Mouse (Mus musculus): ENCODE data around the gene Nrgn. TPM values are rescaled to one million over a fixed set of nuclear protein-coding genes. Genes with fewer than 3 reads are reported as not detected.

Nrgn gene
- polyA plus RNA-seq, 1 experiment from 2014 or later, result 2.6 TPM

- H3K4me1 ChIP-seq (ENCODE audit: insufficient read depth, low read length), result peaks cover 16% of the 10 kb centered on the region
- no peak overlapping the region for H3K4me2 ChIP-seq (replicated peaks; ENCODE audit: low read depth, low read length)
- no peak overlapping the region for H3K27ac ChIP-seq (ENCODE audit: low read length)
- ATAC-seq (ENCODE audit: low FRiP score, low TSS enrichment), result no peak
- no peak overlapping the region for H3K4me3 ChIP-seq (ENCODE audit: low read length)
- no peaks in the 10 kb centered on the region for H3K36me3 ChIP-seq (ENCODE audit: insufficient read depth, low read length)
- H3K27me3 ChIP-seq (ENCODE audit: insufficient read depth, low read length), result peaks cover 19% of the 10 kb centered on the region
- no peak overlapping the region for H3K9ac ChIP-seq (replicated peaks; ENCODE audit: low read length)
- 73% methylated on average over 3 of the region's 3 CpGs for WGBS
- H3K9me3 ChIP-seq (ENCODE audit: low read length), result no peaks in the 10 kb centered on the region
These were observed 3.7 kb upstream of the Nrgn start for GRCm38 (mm10) chr9:37556366-37556765.

- H3K4me3 ChIP-seq (ENCODE audit: low read length), result no peak within 1 kb of the TSS
- peaks cover 16% of the 10 kb centered on the region for H3K4me1 ChIP-seq (ENCODE audit: insufficient read depth, low read length)
- no peak within 1 kb of the TSS for H3K4me2 ChIP-seq (replicated peaks; ENCODE audit: low read depth, low read length)
- H3K9ac ChIP-seq (replicated peaks; ENCODE audit: low read length), result no peak within 1 kb of the TSS
- 19% methylated on average over 7 of the region's 7 CpGs for WGBS
- H3K27ac ChIP-seq (ENCODE audit: low read length), result no peak within 1 kb of the TSS
- H3K9me3 ChIP-seq (ENCODE audit: low read length), result no peaks in the 10 kb centered on the region
- H3K36me3 ChIP-seq (ENCODE audit: insufficient read depth, low read length), result no peaks in the 10 kb centered on the region
- ATAC-seq (ENCODE audit: low FRiP score, low TSS enrichment), result no peak
- H3K27me3 ChIP-seq (ENCODE audit: insufficient read depth, low read length), result peaks cover 30% of the 10 kb centered on the region
These were observed 2.4 kb upstream of the Nrgn start, which contains the start of gene Siae for GRCm38 (mm10) chr9:37554838-37555748. Gene Siae (plus strand): TSS chr9:37555698.

GRCm38 (mm10) chr9:37554279-37554678 is 1.6 kb upstream of the Nrgn start:
- Histone ChIP-seq H3K9ac (replicated peaks; ENCODE audit: low read length) (no peak overlapping the region), H3K27ac (ENCODE audit: low read length) (no peak overlapping the region), H3K36me3 (ENCODE audit: insufficient read depth, low read length) (no peaks in the 10 kb centered on the region), H3K4me1 (ENCODE audit: insufficient read depth, low read length) (peaks cover 16% of the 10 kb centered on the region), H3K4me2 (replicated peaks; ENCODE audit: low read depth, low read length) (no peak overlapping the region), H3K4me3 (ENCODE audit: low read length) (no peak overlapping the region), H3K27me3 (ENCODE audit: insufficient read depth, low read length) (peaks cover 38% of the 10 kb centered on the region), H3K9me3 (ENCODE audit: low read length) (no peaks in the 10 kb centered on the region)
- no peak for ATAC-seq (ENCODE audit: low FRiP score, low TSS enrichment)
- WGBS, result 91% methylated on average over 1 of the region's 1 CpGs

- ATAC-seq (ENCODE audit: low FRiP score, low TSS enrichment), result peak; percentile 2; the same call in 1 of the 2 replicates
- Histone ChIP-seq H3K9me3 (ENCODE audit: low read length) (no peaks in the 10 kb centered on the region), H3K27me3 (ENCODE audit: insufficient read depth, low read length) (peaks cover 53% of the 10 kb centered on the region), H3K36me3 (ENCODE audit: insufficient read depth, low read length) (no peaks in the 10 kb centered on the region), H3K4me3 (ENCODE audit: low read length) (peak overlapping the region; percentile 45), H3K4me2 (replicated peaks; ENCODE audit: low read depth, low read length) (peak overlapping the region; percentile 72), H3K27ac (ENCODE audit: low read length) (no peak overlapping the region), H3K4me1 (ENCODE audit: insufficient read depth, low read length) (peaks cover 16% of the 10 kb centered on the region), H3K9ac (replicated peaks; ENCODE audit: low read length) (peak overlapping the region; percentile 43)
- WGBS, result 1% methylated on average over 23 of the region's 23 CpGs
These were observed 763 bp downstream of the Nrgn start for GRCm38 (mm10) chr9:37551751-37552531.

GRCm38 (mm10) chr9:37550435-37550834 is 2.3 kb downstream of the Nrgn start:
- H3K36me3 ChIP-seq (ENCODE audit: insufficient read depth, low read length), result no peaks in the 10 kb centered on the region
- H3K4me1 ChIP-seq (ENCODE audit: insufficient read depth, low read length), result peaks cover 14% of the 10 kb centered on the region
- H3K9ac ChIP-seq (replicated peaks; ENCODE audit: low read length), result no peak overlapping the region
- H3K4me2 ChIP-seq (replicated peaks; ENCODE audit: low read depth, low read length), result no peak overlapping the region
- H3K27me3 ChIP-seq (ENCODE audit: insufficient read depth, low read length), result peaks cover 66% of the 10 kb centered on the region
- H3K4me3 ChIP-seq (ENCODE audit: low read length), result no peak overlapping the region
- H3K27ac ChIP-seq (ENCODE audit: low read length), result no peak overlapping the region
- H3K9me3 ChIP-seq (ENCODE audit: low read length), result no peaks in the 10 kb centered on the region
- WGBS, result 75% methylated on average over 1 of the region's 1 CpGs
- ATAC-seq (ENCODE audit: low FRiP score, low TSS enrichment), result no peak

GRCm38 (mm10) chr9:37546889-37547288 is 5.8 kb downstream of the Nrgn start:
- no peak overlapping the region for H3K27ac ChIP-seq (ENCODE audit: low read length)
- no peak overlapping the region for H3K4me2 ChIP-seq (replicated peaks; ENCODE audit: low read depth, low read length)
- no peak overlapping the region for H3K9ac ChIP-seq (replicated peaks; ENCODE audit: low read length)
- ATAC-seq (ENCODE audit: low FRiP score, low TSS enrichment), result no peak
- H3K4me1 ChIP-seq (ENCODE audit: insufficient read depth, low read length), result peaks cover 15% of the 10 kb centered on the region
- 79% methylated on average over 1 of the region's 1 CpGs for WGBS
- no peak overlapping the region for H3K4me3 ChIP-seq (ENCODE audit: low read length)
- no peaks in the 10 kb centered on the region for H3K9me3 ChIP-seq (ENCODE audit: low read length)
- H3K36me3 ChIP-seq (ENCODE audit: insufficient read depth, low read length), result no peaks in the 10 kb centered on the region
- H3K27me3 ChIP-seq (ENCODE audit: insufficient read depth, low read length), result peaks cover 58% of the 10 kb centered on the region

- no peak overlapping the region for H3K4me3 ChIP-seq (ENCODE audit: low read length)
- no peaks in the 10 kb centered on the region for H3K36me3 ChIP-seq (ENCODE audit: insufficient read depth, low read length)
- H3K4me1 ChIP-seq (ENCODE audit: insufficient read depth, low read length), result peaks cover 12% of the 10 kb centered on the region; the same call in 1 of the 2 replicates
- no peak overlapping the region for H3K9ac ChIP-seq (replicated peaks; ENCODE audit: low read length)
- H3K4me2 ChIP-seq (replicated peaks; ENCODE audit: low read depth, low read length), result no peak overlapping the region; the same call in 1 of the 2 replicates
- WGBS, result 16% methylated on average over 27 of the region's 27 CpGs
- H3K27ac ChIP-seq (ENCODE audit: low read length), result no peak overlapping the region
- H3K9me3 ChIP-seq (ENCODE audit: low read length), result no peaks in the 10 kb centered on the region
- peaks cover 49% of the 10 kb centered on the region for H3K27me3 ChIP-seq (ENCODE audit: insufficient read depth, low read length)
- no peak for ATAC-seq (ENCODE audit: low FRiP score, low TSS enrichment)
These were observed 6.8 kb downstream of the Nrgn start for GRCm38 (mm10) chr9:37545847-37546452.

- Histone ChIP-seq H3K36me3 (ENCODE audit: insufficient read depth, low read length) (no peaks in the 10 kb centered on the region), H3K27me3 (ENCODE audit: insufficient read depth, low read length) (peaks cover 42% of the 10 kb centered on the region), H3K4me1 (ENCODE audit: insufficient read depth, low read length) (peaks cover 12% of the 10 kb centered on the region; the same call in 1 of the 2 replicates), H3K4me2 (replicated peaks; ENCODE audit: low read depth, low read length) (peak overlapping the region; percentile 62), H3K27ac (ENCODE audit: low read length) (no peak overlapping the region), H3K9ac (replicated peaks; ENCODE audit: low read length) (0 out of 2 replicates have a peak overlapping the region, but pooled peaks have one; percentile 18), H3K9me3 (ENCODE audit: low read length) (no peaks in the 10 kb centered on the region), H3K4me3 (ENCODE audit: low read length) (peak overlapping the region; percentile 48)
- 11% methylated on average over 17 of the region's 17 CpGs for WGBS
- ATAC-seq (ENCODE audit: low FRiP score, low TSS enrichment), result peak; percentile 52
These were observed 7.5 kb downstream of the Nrgn start for GRCm38 (mm10) chr9:37545166-37545610.

- peak overlapping the region; percentile 48 for H3K4me3 ChIP-seq (ENCODE audit: low read length)
- peak; percentile 60; the same call in 1 of the 2 replicates for ATAC-seq (ENCODE audit: low FRiP score, low TSS enrichment)
- WGBS, result 3% methylated on average over 29 of the region's 29 CpGs
- peaks cover 12% of the 10 kb centered on the region; the same call in 1 of the 2 replicates for H3K4me1 ChIP-seq (ENCODE audit: insufficient read depth, low read length)
- no peaks in the 10 kb centered on the region for H3K9me3 ChIP-seq (ENCODE audit: low read length)
- H3K36me3 ChIP-seq (ENCODE audit: insufficient read depth, low read length), result no peaks in the 10 kb centered on the region
- peak overlapping the region; percentile 18 for H3K9ac ChIP-seq (replicated peaks; ENCODE audit: low read length)
- peak overlapping the region; percentile 62 for H3K4me2 ChIP-seq (replicated peaks; ENCODE audit: low read depth, low read length)
- H3K27ac ChIP-seq (ENCODE audit: low read length), result no peak overlapping the region
- peaks cover 36% of the 10 kb centered on the region for H3K27me3 ChIP-seq (ENCODE audit: insufficient read depth, low read length)
These were observed 8.1 kb downstream of the Nrgn start for GRCm38 (mm10) chr9:37544447-37545165.

Data from kidney, embryonic 16.5 days (tissue).